Mouse (Mus musculus) liver, embryonic 14.5 days (tissue): ENCODE results near the gene Mcoln3.

Experiments
- CTCF ChIP-seq: IDR thresholded peaks from 2 replicates; pipeline ENCODE4 v1.5.1; 2016; ENCODE audit warnings: antibody characterized with exemption, low read depth, control low read depth
- EP300 ChIP-seq: IDR thresholded peaks from 2 replicates; pipeline ENCODE4 v1.6.1; 2016; ENCODE audit warnings: antibody characterized with exemption, low read depth

DNA sequence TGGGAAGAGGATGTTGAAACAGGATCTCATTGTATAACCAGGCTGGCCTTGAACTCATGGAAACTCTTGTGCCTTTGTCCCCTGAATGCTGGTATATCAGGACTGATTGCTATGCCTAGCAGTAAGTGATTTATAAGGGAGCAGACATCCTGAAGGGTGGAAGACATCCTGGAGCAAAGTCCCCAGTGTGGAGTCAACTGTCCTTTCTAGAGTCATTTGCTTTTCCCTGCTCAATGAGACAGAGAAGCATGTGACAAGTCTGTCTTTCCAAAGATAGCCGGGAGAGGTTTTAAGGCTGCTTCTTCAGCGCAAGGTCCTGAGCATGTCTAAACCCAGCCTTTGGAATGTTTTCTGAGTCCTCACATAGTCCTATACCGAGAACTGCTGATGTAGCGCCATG is 52.1 kb downstream of the Mcoln3 start:
- TF ChIP-seq EP300 (no peak), CTCF (no peak)
